Mouse (Mus musculus): ENCODE measurements at regions not wholly inside any gene's neighbourhood (a gene's known extent, or its start where the extent isn't known, plus 50 kb on each side); places are given as distances from the start of the nearest gene placed in this dataset.

- ATAC-seq (replicated peaks; ENCODE audit: low FRiP score, low read depth) (no peak), DNase-seq (ENCODE audit: low spot score) (no peak)
- Histone ChIP-seq H3K4me1 (replicated peaks; ENCODE audit: insufficient read depth, low read length) (no peaks in the 10 kb centered on the region), H3K27me3 (ENCODE audit: insufficient read depth, low read length) (no peaks in the 10 kb centered on the region), H3K36me3 (ENCODE audit: insufficient read depth, low read length) (no peaks in the 10 kb centered on the region), H3K27ac (no peak overlapping the region), H3K9me3 (replicated peaks; ENCODE audit: low read length) (no peaks in the 10 kb centered on the region), H3K9ac (ENCODE audit: low read depth, low read length) (no peak overlapping the region), H3K4me3 (replicated peaks; ENCODE audit: low read depth, low read length) (no peak overlapping the region), H3K4me2 (ENCODE audit: low read length) (no peak overlapping the region)
- 83% methylated on average over 3 of the region's 3 CpGs for WGBS
- no peak for TF ChIP-seq CTCF (IDR thresholded peaks at IDR 0.05; ENCODE audit: low read depth)
Measured at GRCm38 (mm10) chr13:71320489-71320888, 478.9 kb upstream of the Adamts16 start.

- no peak for ATAC-seq (replicated peaks; ENCODE audit: low FRiP score, low read depth)
- no peaks in the 10 kb centered on the region for H3K27me3 ChIP-seq (ENCODE audit: insufficient read depth, low read length)
- 94% methylated on average over 4 of the region's 4 CpGs for WGBS
Measured at GRCm38 (mm10) chr13:71303956-71304355, 462.3 kb upstream of the Adamts16 start.

GRCm38 (mm10) chr13:71275991-71276390, 434.4 kb upstream of the Adamts16 start:
- H3K4me2 ChIP-seq (ENCODE audit: low read length), result no peak overlapping the region
- no peaks in the 10 kb centered on the region for H3K36me3 ChIP-seq (ENCODE audit: insufficient read depth, low read length)
- no peaks in the 10 kb centered on the region for H3K27me3 ChIP-seq (ENCODE audit: insufficient read depth, low read length)
- H3K4me3 ChIP-seq (replicated peaks; ENCODE audit: low read depth, low read length), result no peak overlapping the region
- peaks cover 4% of the 10 kb centered on the region for H3K4me1 ChIP-seq (replicated peaks; ENCODE audit: insufficient read depth, low read length)
- H3K27ac ChIP-seq, result no peak overlapping the region
- H3K9me3 ChIP-seq (replicated peaks; ENCODE audit: low read length), result no peaks in the 10 kb centered on the region
- ATAC-seq (replicated peaks; ENCODE audit: low FRiP score, low read depth), result no peak
- no peak for DNase-seq (ENCODE audit: low spot score)
- TF ChIP-seq CTCF (IDR thresholded peaks at IDR 0.05; ENCODE audit: low read depth), result no peak
- no peak overlapping the region for H3K9ac ChIP-seq (ENCODE audit: low read depth, low read length)
- WGBS, result 88% methylated on average over 2 of the region's 2 CpGs

More at GRCm38 (mm10) chr13:71303956-71304355, 462.3 kb upstream of the Adamts16 start:
- H3K9me3 ChIP-seq (replicated peaks; ENCODE audit: low read length), result no peaks in the 10 kb centered on the region
- TF ChIP-seq CTCF (IDR thresholded peaks at IDR 0.05; ENCODE audit: low read depth), result no peak
- H3K36me3 ChIP-seq (ENCODE audit: insufficient read depth, low read length), result no peaks in the 10 kb centered on the region
- H3K4me1 ChIP-seq (replicated peaks; ENCODE audit: insufficient read depth, low read length), result no peaks in the 10 kb centered on the region
- H3K4me3 ChIP-seq (replicated peaks; ENCODE audit: low read depth, low read length), result no peak overlapping the region
- no peak overlapping the region for H3K9ac ChIP-seq (ENCODE audit: low read depth, low read length)
- no peak overlapping the region for H3K27ac ChIP-seq
- no peak overlapping the region for H3K4me2 ChIP-seq (ENCODE audit: low read length)
- DNase-seq (ENCODE audit: low spot score), result no peak

GRCm38 (mm10) chr13:71274139-71274538, 432.5 kb upstream of the Adamts16 start:
- H3K27ac ChIP-seq, result 0 out of 2 replicates have a peak overlapping the region, but pooled peaks have one; percentile 13
- 66% methylated on average over 3 of the region's 3 CpGs for WGBS

GRCm38 (mm10) chr13:71273485-71273884, 431.9 kb upstream of the Adamts16 start:
- no peaks in the 10 kb centered on the region for H3K9me3 ChIP-seq (replicated peaks; ENCODE audit: low read length)
- H3K27ac ChIP-seq, result 0 out of 2 replicates have a peak overlapping the region, but pooled peaks have one; percentile 13
- H3K9ac ChIP-seq (ENCODE audit: low read depth, low read length), result no peak overlapping the region
- no peaks in the 10 kb centered on the region for H3K27me3 ChIP-seq (ENCODE audit: insufficient read depth, low read length)
- H3K36me3 ChIP-seq (ENCODE audit: insufficient read depth, low read length), result no peaks in the 10 kb centered on the region
- DNase-seq (ENCODE audit: low spot score) (no peak), ATAC-seq (replicated peaks; ENCODE audit: low FRiP score, low read depth) (no peak)
- TF ChIP-seq CTCF (IDR thresholded peaks at IDR 0.05; ENCODE audit: low read depth), result no peak
- 79% methylated on average over 5 of the region's 5 CpGs for WGBS
- no peak overlapping the region for H3K4me2 ChIP-seq (ENCODE audit: low read length)
- no peak overlapping the region for H3K4me3 ChIP-seq (replicated peaks; ENCODE audit: low read depth, low read length)
- peaks cover 4% of the 10 kb centered on the region for H3K4me1 ChIP-seq (replicated peaks; ENCODE audit: insufficient read depth, low read length)

More at GRCm38 (mm10) chr13:71274139-71274538, 432.5 kb upstream of the Adamts16 start:
- no peak for TF ChIP-seq CTCF (IDR thresholded peaks at IDR 0.05; ENCODE audit: low read depth)
- H3K4me1 ChIP-seq (replicated peaks; ENCODE audit: insufficient read depth, low read length), result peaks cover 4% of the 10 kb centered on the region
- H3K27me3 ChIP-seq (ENCODE audit: insufficient read depth, low read length), result no peaks in the 10 kb centered on the region
- no peaks in the 10 kb centered on the region for H3K36me3 ChIP-seq (ENCODE audit: insufficient read depth, low read length)
- no peak for ATAC-seq (replicated peaks; ENCODE audit: low FRiP score, low read depth)
- no peak overlapping the region for H3K9ac ChIP-seq (ENCODE audit: low read depth, low read length)
- H3K4me3 ChIP-seq (replicated peaks; ENCODE audit: low read depth, low read length), result no peak overlapping the region
- no peak overlapping the region for H3K4me2 ChIP-seq (ENCODE audit: low read length)
- no peak for DNase-seq (ENCODE audit: low spot score)
- no peaks in the 10 kb centered on the region for H3K9me3 ChIP-seq (replicated peaks; ENCODE audit: low read length)

- 59% methylated on average over 1 of the region's 1 CpGs for WGBS
Measured at GRCm38 (mm10) chr13:71273067-71273466, 431.5 kb upstream of the Adamts16 start.

GRCm38 (mm10) chr13:71272431-71272830, 430.8 kb upstream of the Adamts16 start:
- ATAC-seq (replicated peaks; ENCODE audit: low FRiP score, low read depth), result peak; percentile 71

More at GRCm38 (mm10) chr13:71273067-71273466, 431.5 kb upstream of the Adamts16 start:
- Histone ChIP-seq H3K9me3 (replicated peaks; ENCODE audit: low read length) (no peaks in the 10 kb centered on the region), H3K4me2 (ENCODE audit: low read length) (no peak overlapping the region), H3K27me3 (ENCODE audit: insufficient read depth, low read length) (no peaks in the 10 kb centered on the region), H3K4me3 (replicated peaks; ENCODE audit: low read depth, low read length) (no peak overlapping the region), H3K4me1 (replicated peaks; ENCODE audit: insufficient read depth, low read length) (peaks cover 4% of the 10 kb centered on the region), H3K9ac (ENCODE audit: low read depth, low read length) (no peak overlapping the region), H3K27ac (peak overlapping the region; percentile 13), H3K36me3 (ENCODE audit: insufficient read depth, low read length) (no peaks in the 10 kb centered on the region)
- ATAC-seq (replicated peaks; ENCODE audit: low FRiP score, low read depth) (no peak), DNase-seq (ENCODE audit: low spot score) (no peak)
- no peak for TF ChIP-seq CTCF (IDR thresholded peaks at IDR 0.05; ENCODE audit: low read depth)

More at GRCm38 (mm10) chr13:71272431-71272830, 430.8 kb upstream of the Adamts16 start:
- DNase-seq (ENCODE audit: low spot score), result peak; percentile 33
- no peak for TF ChIP-seq CTCF (IDR thresholded peaks at IDR 0.05; ENCODE audit: low read depth)
- H3K27ac ChIP-seq, result peak overlapping the region; percentile 13
- H3K9ac ChIP-seq (ENCODE audit: low read depth, low read length), result no peak overlapping the region
- H3K4me2 ChIP-seq (ENCODE audit: low read length), result no peak overlapping the region
- H3K9me3 ChIP-seq (replicated peaks; ENCODE audit: low read length), result no peaks in the 10 kb centered on the region
- H3K36me3 ChIP-seq (ENCODE audit: insufficient read depth, low read length), result no peaks in the 10 kb centered on the region
- peaks cover 4% of the 10 kb centered on the region for H3K4me1 ChIP-seq (replicated peaks; ENCODE audit: insufficient read depth, low read length)
- no peaks in the 10 kb centered on the region for H3K27me3 ChIP-seq (ENCODE audit: insufficient read depth, low read length)
- H3K4me3 ChIP-seq (replicated peaks; ENCODE audit: low read depth, low read length), result no peak overlapping the region
- WGBS, result 57% methylated on average over 5 of the region's 5 CpGs
